Mouse (Mus musculus) heart, postnatal 4 days (tissue): ENCODE measurements at regions not wholly inside any gene's neighbourhood (a gene's known extent, or its start where the extent isn't known, plus 50 kb on each side); places are given as distances from the start of the nearest gene placed in this dataset.

ENCODE experiments used
- DNase-seq: peaks from one replicate; pipeline ENCODE4 v3.0.0; 2021

DNA sequence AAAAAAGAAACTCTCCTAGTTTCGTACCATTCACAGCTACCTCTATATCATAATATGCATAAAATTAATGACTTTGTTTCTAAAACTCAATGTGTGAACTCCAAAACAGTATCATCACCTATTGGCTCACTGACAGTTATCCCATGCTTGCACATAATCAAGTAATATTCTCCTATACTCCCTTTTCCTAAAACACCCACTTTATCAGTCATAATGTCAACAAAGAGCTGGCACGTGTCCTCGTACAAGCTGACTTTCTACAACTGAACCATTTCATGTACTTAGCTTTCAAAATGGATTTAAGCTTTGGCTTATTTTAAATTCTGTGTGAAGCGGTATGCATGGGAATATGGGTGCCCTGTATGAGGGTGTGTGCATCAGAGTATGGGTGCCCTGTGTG is 58.0 kb upstream of the Golim4 start:
- no peak for DNase-seq

DNA sequence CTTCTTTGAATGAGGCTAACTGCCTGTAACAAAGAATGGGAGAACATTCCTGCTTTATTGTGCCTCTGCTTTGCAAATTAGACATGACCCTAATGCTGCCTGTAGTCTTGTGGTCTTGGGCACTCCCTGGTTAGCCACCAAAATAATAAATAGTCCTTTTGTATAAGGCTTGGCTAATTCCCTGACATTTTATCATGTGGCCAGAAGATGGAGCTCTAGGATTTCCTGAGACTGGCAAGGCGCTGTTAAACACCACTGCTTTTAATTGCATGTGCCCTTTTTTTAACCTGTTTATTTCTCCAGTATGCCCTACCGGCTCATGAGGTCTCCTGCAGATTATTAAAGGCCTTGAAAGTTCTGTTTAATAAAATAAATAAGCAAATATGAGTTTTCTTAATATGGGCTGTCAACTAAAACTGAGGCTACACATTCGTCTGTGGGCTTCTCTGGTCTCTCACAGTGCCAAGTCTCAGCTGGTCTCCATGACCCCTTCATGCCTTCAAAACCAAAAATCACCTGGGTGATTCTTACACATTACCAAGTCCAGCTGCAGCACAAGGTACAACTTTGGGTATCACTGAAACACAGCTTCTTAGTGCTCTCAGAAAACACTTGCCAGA is 51.9 kb upstream of the Golim4 start:
- peak; percentile 11 for DNase-seq
